Mouse (Mus musculus) hindbrain, embryonic 11.5 days (tissue): Measurements from ENCODE around the gene Gm36176. TPM values are rescaled to one million over a fixed set of nuclear protein-coding genes. Genes with fewer than 3 reads are reported as not detected.

ENCODE experiments used
- ATAC-seq: fragments of 200-750 bp; cut with Nextera tagmentation; 2 replicates; pipeline ENCODE4 v1.8.0; 2017; ENCODE audit warnings: mild to moderate bottlenecking, moderate TSS enrichment, moderate library complexity; ENCODE audit not compliant: low FRiP score
- DNase-seq: peaks from one replicate; pipeline ENCODE4 v3.0.0-alpha.2; 2015; ENCODE audit warnings: low spot score
- H3K27ac ChIP-seq: fragments of 300-500 bp; sonication (generic); 2 replicates; pipeline ENCODE4 v1.5.1; 2014; ENCODE audit warnings: mild to moderate bottlenecking, low read depth, low read length
- H3K27me3 ChIP-seq: fragments of 300-500 bp; sonication (generic); 2 replicates; pipeline ENCODE4 v1.6.1; 2014; ENCODE audit warnings: mild to moderate bottlenecking, low read length, moderate library complexity, mixed read lengths; ENCODE audit not compliant: control insufficient read depth, insufficient read depth
- H3K36me3 ChIP-seq: fragments of 300-500 bp; sonication (generic); 2 replicates; pipeline ENCODE4 v1.6.1; 2014; ENCODE audit warnings: mild to moderate bottlenecking, low read length, moderate library complexity, mixed read lengths; ENCODE audit not compliant: control insufficient read depth, insufficient read depth
- H3K4me1 ChIP-seq: fragments of 300-500 bp; sonication (generic); replicated peaks from 2 replicates; pipeline ENCODE4 v1.6.1; 2014; ENCODE audit warnings: low read length, mixed read lengths; ENCODE audit not compliant: control insufficient read depth, insufficient read depth
- H3K4me2 ChIP-seq: fragments of 300-500 bp; sonication (generic); replicated peaks from 2 replicates; pipeline ENCODE4 v1.6.1; 2014; ENCODE audit warnings: mild to moderate bottlenecking, low read depth, low read length
- H3K4me3 ChIP-seq: fragments of 300-500 bp; sonication (generic); 2 replicates; pipeline ENCODE4 v1.5.1; 2014; ENCODE audit warnings: low read depth, low read length
- H3K9ac ChIP-seq: fragments of 300-500 bp; sonication (generic); 2 replicates; pipeline ENCODE4 v1.6.1; 2014; ENCODE audit warnings: low read depth, low read length
- H3K9me3 ChIP-seq: fragments of 300-500 bp; sonication (generic); 2 replicates; pipeline ENCODE4 v1.6.1; 2016; ENCODE audit warnings: low read length; ENCODE audit not compliant: control insufficient read depth
- WGBS: fragments of 180-500 bp; shearing (Covaris S2); extraction: QIAGEN DNeasy Blood & Tissue Kit; methylation state at CpG from one replicate; pipeline ENCODE4 v1.1.7; 2014; 5-methylcytosine and 5-hydroxymethylcytosine counted together
- polyA plus RNA-seq: library from polyadenylated mRNA; unstranded; fragments of >200 nt; fragmentation: Nextera tagmentation; extraction: Ambion mirVana; gene quantifications from 2 replicates; pipeline ENCODE4 v1.2.1, GENCODE M21; 2014

The Gm36176 gene
- polyA plus RNA-seq, 1 experiment from 2014 or later, result not detected

- no peaks in the 10 kb centered on the region for H3K27me3 ChIP-seq
- no peak overlapping the region for H3K4me3 ChIP-seq
- WGBS, result 96% methylated on average over 4 of the region's 4 CpGs
- no peaks in the 10 kb centered on the region for H3K4me1 ChIP-seq
- H3K9ac ChIP-seq, result no peak overlapping the region
- DNase-seq (no peak), ATAC-seq (no peak)
- H3K36me3 ChIP-seq, result no peaks in the 10 kb centered on the region
- no peaks in the 10 kb centered on the region for H3K9me3 ChIP-seq
- H3K4me2 ChIP-seq, result no peak overlapping the region
- H3K27ac ChIP-seq, result no peak overlapping the region
Measured at GRCm38 (mm10) chr10:77818523-77818922, 28.1 kb upstream of the Gm36176 start.

- H3K4me2 ChIP-seq, result no peak overlapping the region
- no peak overlapping the region for H3K4me3 ChIP-seq
- no peaks in the 10 kb centered on the region for H3K27me3 ChIP-seq
- no peak overlapping the region for H3K27ac ChIP-seq
- no peaks in the 10 kb centered on the region for H3K9me3 ChIP-seq
- H3K4me1 ChIP-seq, result no peaks in the 10 kb centered on the region
- no peak overlapping the region for H3K9ac ChIP-seq
- DNase-seq (no peak), ATAC-seq (no peak)
- no peaks in the 10 kb centered on the region for H3K36me3 ChIP-seq
- 43% methylated on average over 4 of the region's 4 CpGs for WGBS
Measured at GRCm38 (mm10) chr10:77819203-77819602, 27.4 kb upstream of the Gm36176 start.

GRCm38 (mm10) chr10:77826951-77827350 is 19.7 kb upstream of the Gm36176 start, which contains the start of gene Krtap10-4:
Krtap10-4 (minus strand) TSS chr10:77827095.
- Histone ChIP-seq H3K27ac (no peak within 1 kb of the TSS), H3K9me3 (no peaks in the 10 kb centered on the region), H3K9ac (no peak within 1 kb of the TSS), H3K4me2 (no peak within 1 kb of the TSS), H3K4me3 (no peak within 1 kb of the TSS), H3K27me3 (no peaks in the 10 kb centered on the region), H3K36me3 (no peaks in the 10 kb centered on the region), H3K4me1 (no peaks in the 10 kb centered on the region)
- WGBS, result 74% methylated on average over 6 of the region's 6 CpGs
- ATAC-seq (no peak), DNase-seq (no peak)

GRCm38 (mm10) chr10:77835647-77836046 is 11.0 kb upstream of the Gm36176 start, which contains the start of gene Krtap10-10:
Krtap10-10 (plus strand) TSS chr10:77835947.
- no peak within 1 kb of the TSS for H3K4me3 ChIP-seq
- H3K27me3 ChIP-seq, result no peaks in the 10 kb centered on the region
- no peaks in the 10 kb centered on the region for H3K36me3 ChIP-seq
- no peaks in the 10 kb centered on the region for H3K9me3 ChIP-seq
- H3K9ac ChIP-seq, result no peak within 1 kb of the TSS
- DNase-seq (no peak), ATAC-seq (no peak)
- H3K27ac ChIP-seq, result no peak within 1 kb of the TSS
- no peaks in the 10 kb centered on the region for H3K4me1 ChIP-seq
- H3K4me2 ChIP-seq, result no peak within 1 kb of the TSS
- 69% methylated on average over 9 of the region's 9 CpGs for WGBS

GRCm38 (mm10) chr10:77839006-77839405 is 7.6 kb upstream of the Gm36176 start:
- H3K4me2 ChIP-seq, result no peak overlapping the region
- H3K4me3 ChIP-seq, result no peak overlapping the region
- 0 out of 2 replicates have a peak, but pooled peaks cover 3% of the 10 kb centered on the region for H3K9me3 ChIP-seq
- no peaks in the 10 kb centered on the region for H3K36me3 ChIP-seq
- no peaks in the 10 kb centered on the region for H3K27me3 ChIP-seq
- no peak overlapping the region for H3K9ac ChIP-seq
- no peak overlapping the region for H3K27ac ChIP-seq
- no peaks in the 10 kb centered on the region for H3K4me1 ChIP-seq
- ATAC-seq, result no peak
- WGBS, result 76% methylated on average over 6 of the region's 6 CpGs
- DNase-seq, result no peak

GRCm38 (mm10) chr10:77846961-77847360 is 358 bp downstream of the Gm36176 start:
- H3K4me1 ChIP-seq, result no peaks in the 10 kb centered on the region
- peaks cover 3% of the 10 kb centered on the region; the same call in 1 of the 2 replicates for H3K9me3 ChIP-seq
- no peak overlapping the region for H3K9ac ChIP-seq
- no peak for ATAC-seq
- DNase-seq, result no peak
- no peak overlapping the region for H3K4me2 ChIP-seq
- WGBS, result 11% methylated on average over 2 of the region's 2 CpGs
- H3K4me3 ChIP-seq, result no peak overlapping the region
- no peaks in the 10 kb centered on the region for H3K27me3 ChIP-seq
- H3K36me3 ChIP-seq, result no peaks in the 10 kb centered on the region
- H3K27ac ChIP-seq, result no peak overlapping the region

- Histone ChIP-seq H3K9ac (no peak overlapping the region), H3K9me3 (peaks cover 3% of the 10 kb centered on the region; the same call in 1 of the 2 replicates)
Measured at GRCm38 (mm10) chr10:77847538-77847937, 935 bp downstream of the Gm36176 start.

GRCm38 (mm10) chr10:77852559-77852958 is 6.0 kb downstream of the Gm36176 start, which contains the start of gene Gm10318:
Gm10318 (plus strand) TSS chr10:77852859.
- WGBS, result 80% methylated on average over 4 of the region's 9 CpGs
- Histone ChIP-seq H3K4me1 (no peaks in the 10 kb centered on the region), H3K27ac (no peak within 1 kb of the TSS)

More at GRCm38 (mm10) chr10:77847538-77847937, 935 bp downstream of the Gm36176 start:
- Histone ChIP-seq H3K4me1 (no peaks in the 10 kb centered on the region), H3K27ac (no peak overlapping the region), H3K4me2 (no peak overlapping the region), H3K27me3 (no peaks in the 10 kb centered on the region), H3K4me3 (no peak overlapping the region), H3K36me3 (no peaks in the 10 kb centered on the region)
- WGBS, result 89% methylated on average over 2 of the region's 2 CpGs
- no peak for ATAC-seq
- DNase-seq, result no peak

GRCm38 (mm10) chr10:77861675-77862074 is 15.1 kb downstream of the Gm36176 start, which contains the start of gene Gm3285:
Gm3285 (plus strand) TSS chr10:77861975.
- H3K36me3 ChIP-seq, result no peaks in the 10 kb centered on the region
- no peak within 1 kb of the TSS for H3K4me3 ChIP-seq
- no peaks in the 10 kb centered on the region for H3K9me3 ChIP-seq
- 44% methylated on average over 7 of the region's 7 CpGs for WGBS
- no peak for ATAC-seq
- no peaks in the 10 kb centered on the region for H3K4me1 ChIP-seq
- H3K27me3 ChIP-seq, result no peaks in the 10 kb centered on the region
- no peak for DNase-seq
- no peak within 1 kb of the TSS for H3K27ac ChIP-seq
- H3K9ac ChIP-seq, result no peak within 1 kb of the TSS
- H3K4me2 ChIP-seq, result no peak within 1 kb of the TSS

More at GRCm38 (mm10) chr10:77852559-77852958, 6.0 kb downstream of the Gm36176 start, which contains the start of gene Gm10318:
- Histone ChIP-seq H3K27me3 (no peaks in the 10 kb centered on the region), H3K4me3 (no peak within 1 kb of the TSS), H3K36me3 (no peaks in the 10 kb centered on the region), H3K4me2 (no peak within 1 kb of the TSS), H3K9ac (no peak within 1 kb of the TSS), H3K9me3 (no peaks in the 10 kb centered on the region; the same call in 1 of the 2 replicates)
- DNase-seq (no peak), ATAC-seq (no peak)
